Comparison of ENCODE assay signal across 18 mouse cellular contexts in the genomic region with DNA sequence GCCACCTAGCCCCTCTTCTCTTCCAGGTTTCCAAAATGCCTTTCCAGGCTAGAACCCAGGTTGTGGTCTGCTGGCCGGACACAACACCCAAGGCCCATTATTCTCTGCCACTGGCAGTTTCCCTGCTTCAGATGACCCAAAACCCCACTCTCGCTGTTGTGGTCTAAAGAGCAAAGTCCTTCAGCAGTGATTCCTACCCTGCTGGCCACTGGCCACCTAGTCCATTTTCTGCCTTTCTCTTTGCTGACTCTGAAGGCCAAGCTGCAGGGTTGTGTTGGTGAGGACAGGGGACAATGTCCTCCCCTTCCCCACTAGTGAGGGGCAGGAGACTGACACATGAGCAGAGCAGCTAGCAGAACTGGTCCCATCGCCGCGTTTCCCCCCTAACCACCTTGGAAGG. TPM values are rescaled to one million over a fixed set of nuclear protein-coding genes. Genes with fewer than 3 reads are reported as not detected.
A peak's percentile ranks its signal among the peaks of the same experiment; 100 is the strongest.
DNase-seq lines count a peak whose midpoint lies in the region; ATAC-seq and TF ChIP-seq lines count a peak whose summit lies in the region.
"Had no signal": no experiment of that assay in that cellular context is flagged by ENCODE, and none has a peak within 500 bp of the region (broad histone marks: within the 10 kb centered on the region; RNA-seq: fewer than 3 reads in every experiment).

No protein-coding gene starts in this region.

- H3K4me2 ChIP-seq in forebrain, embryonic 15.5 days (replicated peaks): no peak overlapping the region
- H3K4me2 ChIP-seq in lung, embryonic 16.5 days (ENCODE audit: low read depth, low read length): no peak overlapping the region
- no peak overlapping the region for H3K4me2 ChIP-seq in kidney, postnatal 0 days (ENCODE audit: low read length)
- H3K4me2 ChIP-seq: hindbrain, embryonic 13.5 days; liver, embryonic 13.5 days; neural tube, embryonic 12.5 days had no signal

- H3K9ac ChIP-seq in forebrain, embryonic 15.5 days (replicated peaks): no peak overlapping the region
- no peak overlapping the region for H3K9ac ChIP-seq in lung, embryonic 16.5 days (ENCODE audit: low read length)
- H3K9ac ChIP-seq in kidney, postnatal 0 days (ENCODE audit: low read depth, low read length): no peak overlapping the region
- H3K9ac ChIP-seq: hindbrain, embryonic 13.5 days; liver, embryonic 13.5 days; neural tube, embryonic 12.5 days had no signal

- no peak for ATAC-seq in forebrain, embryonic 15.5 days (replicated peaks)
- ATAC-seq in lung, embryonic 16.5 days (ENCODE audit: low read depth): 0 out of 2 replicates have a peak, but pooled peaks have one; percentile 17
- peak; percentile 57; the same call in 1 of the 2 replicates for ATAC-seq in kidney, postnatal 0 days (replicated peaks; ENCODE audit: low FRiP score, low read depth)
- ATAC-seq: Patski had no signal

- H3K9me3 ChIP-seq in forebrain, embryonic 10.5 days: no peaks in the 10 kb centered on the region
- no peaks in the 10 kb centered on the region for H3K9me3 ChIP-seq in forebrain, embryonic 15.5 days
- H3K9me3 ChIP-seq in lung, embryonic 16.5 days (ENCODE audit: control insufficient read depth, low read length): no peaks in the 10 kb centered on the region
- H3K9me3 ChIP-seq in kidney, postnatal 0 days (replicated peaks; ENCODE audit: low read length): no peaks in the 10 kb centered on the region
- H3K9me3 ChIP-seq: hindbrain, embryonic 13.5 days; liver, embryonic 13.5 days; neural tube, embryonic 12.5 days had no signal

- intact Hi-C loops in left cerebral cortex, postnatal 14 days (cut with DNase I): no loop called here

- no peak for DNase-seq in forebrain, embryonic 10.5 days (ENCODE audit: extremely low spot score, low spot score)
- DNase-seq in lung, postnatal 4 days: no peak
- DNase-seq in kidney, postnatal 0 days (ENCODE audit: low spot score): no peak
- peak; percentile 56 for DNase-seq in yolk sac, embryonic 10.5 days (ENCODE audit: low spot score)
- DNase-seq in urinary bladder, adult 2 months (ENCODE audit: low spot score): no peak
- DNase-seq in left cerebral cortex, postnatal 14 days (ENCODE audit: low spot score in 2 of 2): no peak
- DNase-seq: cerebellum, adult 11 months; liver, embryonic 13.5 days had no signal

- H3K4me1 ChIP-seq in forebrain, embryonic 10.5 days: peaks cover 14% of the 10 kb centered on the region
- H3K4me1 ChIP-seq in forebrain, embryonic 15.5 days: no peaks in the 10 kb centered on the region
- H3K4me1 ChIP-seq in lung, embryonic 16.5 days (replicated peaks; ENCODE audit: control insufficient read depth, insufficient read depth, low read length): peaks cover 3% of the 10 kb centered on the region; the same call in 1 of the 2 replicates
- 0 out of 2 replicates have a peak, but pooled peaks cover 5% of the 10 kb centered on the region for H3K4me1 ChIP-seq in kidney, postnatal 0 days (replicated peaks; ENCODE audit: insufficient read depth, low read length)
- H3K4me1 ChIP-seq: hindbrain, embryonic 13.5 days; neural tube, embryonic 12.5 days had no signal

- WGBS in forebrain, embryonic 10.5 days: 75% methylated on average over 5 of the region's 5 CpGs
- WGBS in forebrain, embryonic 15.5 days: 82% methylated on average over 5 of the region's 5 CpGs
- WGBS in lung, embryonic 16.5 days: 68% methylated on average over 5 of the region's 5 CpGs
- WGBS in kidney, postnatal 0 days: 60% methylated on average over 5 of the region's 5 CpGs

- H3K27ac ChIP-seq in forebrain, embryonic 10.5 days: peak overlapping the region; percentile 63
- H3K27ac ChIP-seq in forebrain, embryonic 15.5 days (replicated peaks): no peak overlapping the region
- H3K27ac ChIP-seq in lung, embryonic 16.5 days (ENCODE audit: low read length): peak overlapping the region; percentile 70
- peak overlapping the region; percentile 68; the same call in 1 of the 2 replicates for H3K27ac ChIP-seq in kidney, postnatal 0 days
- H3K27ac ChIP-seq: hindbrain, embryonic 13.5 days; left cerebral cortex, adult 2 months; liver, embryonic 13.5 days; neural tube, embryonic 12.5 days had no signal

- no peak for TF ChIP-seq CTCF in kidney, postnatal 0 days (IDR thresholded peaks at IDR 0.05; ENCODE audit: low read depth)

- H3K27me3 ChIP-seq in forebrain, embryonic 10.5 days (ENCODE audit: poor library complexity, severe bottlenecking): no peaks in the 10 kb centered on the region
- no peaks in the 10 kb centered on the region for H3K27me3 ChIP-seq in forebrain, embryonic 15.5 days
- H3K27me3 ChIP-seq in lung, embryonic 16.5 days (ENCODE audit: control insufficient read depth, insufficient read depth, low read depth, low read length): no peaks in the 10 kb centered on the region
- H3K27me3 ChIP-seq in kidney, postnatal 0 days (ENCODE audit: insufficient read depth, low read length): no peaks in the 10 kb centered on the region
- H3K27me3 ChIP-seq: liver, embryonic 13.5 days; neural tube, embryonic 12.5 days had no signal

- no peak overlapping the region for H3K4me3 ChIP-seq in forebrain, embryonic 10.5 days
- H3K4me3 ChIP-seq in forebrain, embryonic 15.5 days: no peak overlapping the region
- H3K4me3 ChIP-seq in lung, embryonic 16.5 days (ENCODE audit: low read length): no peak overlapping the region
- H3K4me3 ChIP-seq in kidney, postnatal 0 days (replicated peaks; ENCODE audit: low read depth, low read length): no peak overlapping the region
- H3K4me3 ChIP-seq: hindbrain, embryonic 13.5 days; left cerebral cortex, adult 2 months; liver, embryonic 13.5 days; neural tube, embryonic 12.5 days had no signal

- H3K36me3 ChIP-seq in forebrain, embryonic 10.5 days (replicated peaks): no peaks in the 10 kb centered on the region
- H3K36me3 ChIP-seq in forebrain, embryonic 15.5 days: no peaks in the 10 kb centered on the region
- no peaks in the 10 kb centered on the region for H3K36me3 ChIP-seq in lung, embryonic 16.5 days (ENCODE audit: control insufficient read depth, insufficient read depth, low read length)
- no peaks in the 10 kb centered on the region for H3K36me3 ChIP-seq in kidney, postnatal 0 days (ENCODE audit: insufficient read depth, low read length)
- H3K36me3 ChIP-seq: hindbrain, embryonic 13.5 days; liver, embryonic 13.5 days; neural tube, embryonic 12.5 days had no signal

RNA-seq across cellular contexts. Expression of gene Ceacam2, which starts 35.4 kb away (rescaled TPM):
- polyA plus RNA-seq in forebrain, embryonic 10.5 days (2016; fragmentation: Nextera tagmentation; extraction: Ambion mirVana): not detected in 2 replicates
- polyA plus RNA-seq in forebrain, embryonic 15.5 days (2015; fragmentation: Nextera tagmentation; extraction: Ambion mirVana): 0.10 and 0.23 TPM in 2 replicates
- polyA plus RNA-seq in lung, embryonic 16.5 days (2015; fragmentation: Nextera tagmentation; extraction: Ambion mirVana): 0.09 TPM in 1 of 2 replicates, not detected in the other
- 0.07 TPM in 1 of 2 replicates, not detected in the other for polyA plus RNA-seq in kidney, postnatal 0 days (2015; fragmentation: Nextera tagmentation; extraction: Ambion mirVana)
- polyA plus RNA-seq in urinary bladder, adult 2 months (2012; rRNA removed): 0.39 and 0.77 TPM in 2 replicates
- under 1 TPM; 0.29 to 0.63 TPM for total RNA-seq in left cerebral cortex, postnatal 14 days (2021)
- total RNA-seq: CH12.LX; midbrain, postnatal 0 days had no signal
- polyA plus RNA-seq: midbrain, postnatal 0 days; neural tube, embryonic 12.5 days had no signal

RNA-seq across cellular contexts. Expression of gene Erich4, which starts 40.6 kb away (rescaled TPM):
- polyA plus RNA-seq in forebrain, embryonic 10.5 days (2016; fragmentation: Nextera tagmentation; extraction: Ambion mirVana): not detected in 2 replicates
- not detected in 2 replicates for polyA plus RNA-seq in forebrain, embryonic 15.5 days (2015; fragmentation: Nextera tagmentation; extraction: Ambion mirVana)
- 0.23 TPM in 1 of 2 replicates, not detected in the other for polyA plus RNA-seq in lung, embryonic 16.5 days (2015; fragmentation: Nextera tagmentation; extraction: Ambion mirVana)
- 10.1 and 11.2 TPM in 2 replicates for polyA plus RNA-seq in kidney, postnatal 0 days (2015; fragmentation: Nextera tagmentation; extraction: Ambion mirVana)
- not detected in 2 replicates for polyA plus RNA-seq in urinary bladder, adult 2 months (2012; rRNA removed)
- total RNA-seq in left cerebral cortex, postnatal 14 days (2021): not detected
- total RNA-seq: CH12.LX; left cerebral cortex, adult 2 months; megakaryocyte progenitor cell, adult 5-6 weeks; midbrain, postnatal 0 days had no signal
- polyA plus RNA-seq: heart, embryonic 14.5 days; hindbrain, embryonic 13.5 days; midbrain, postnatal 0 days; neural tube, embryonic 12.5 days; Patski had no signal

RNA-seq across cellular contexts. Expression of gene Dmac2, which starts 44.1 kb away (rescaled TPM):
- 26.9 and 27.0 TPM in 2 replicates for polyA plus RNA-seq in forebrain, embryonic 10.5 days (2016; fragmentation: Nextera tagmentation; extraction: Ambion mirVana)
- polyA plus RNA-seq in forebrain, embryonic 15.5 days (2015; fragmentation: Nextera tagmentation; extraction: Ambion mirVana): 32.1 and 36.3 TPM in 2 replicates
- 34.5 TPM in 2 replicates for polyA plus RNA-seq in lung, embryonic 16.5 days (2015; fragmentation: Nextera tagmentation; extraction: Ambion mirVana)
- 68.6 and 68.9 TPM in 2 replicates for polyA plus RNA-seq in kidney, postnatal 0 days (2015; fragmentation: Nextera tagmentation; extraction: Ambion mirVana)
- 38.9 and 44.1 TPM in 2 replicates for polyA plus RNA-seq in urinary bladder, adult 2 months (2012; rRNA removed)
- 10 to 100 TPM; 35.7 to 39.6 TPM for total RNA-seq in left cerebral cortex, postnatal 14 days (2021)

RNA-seq across cellular contexts. Expression of gene B3gnt8, which starts 51.3 kb away (rescaled TPM):
- polyA plus RNA-seq in forebrain, embryonic 10.5 days (2016; fragmentation: Nextera tagmentation; extraction: Ambion mirVana): 0.79 and 1.1 TPM in 2 replicates
- 0.38 and 0.50 TPM in 2 replicates for polyA plus RNA-seq in forebrain, embryonic 15.5 days (2015; fragmentation: Nextera tagmentation; extraction: Ambion mirVana)
- 10.5 and 11.1 TPM in 2 replicates for polyA plus RNA-seq in lung, embryonic 16.5 days (2015; fragmentation: Nextera tagmentation; extraction: Ambion mirVana)
- polyA plus RNA-seq in kidney, postnatal 0 days (2015; fragmentation: Nextera tagmentation; extraction: Ambion mirVana): 9.3 and 11.4 TPM in 2 replicates
- polyA plus RNA-seq in urinary bladder, adult 2 months (2012; rRNA removed): 13.2 and 14.1 TPM in 2 replicates
- total RNA-seq in left cerebral cortex, postnatal 14 days (2021): 1 to 10 TPM in 1 of 2 experiments, under 1 TPM in 1; 0.91 to 1.0 TPM
